Mouse (Mus musculus) spleen, postnatal 36 days (tissue): ENCODE measurements around the gene Rab40b.
"Not testable (repeated sequence)": the region's sequence is repeated elsewhere in the genome, so short reads cannot be mapped to it uniquely, and the experiment has no call there.

Experiments used
- DNase-seq, 2 experiments: peaks; one replicate each; pipeline ENCODE4 v3.0.0; 2022; ENCODE audit warnings: low spot score in 2 of 2, mixed read lengths in 1 of 2

Gene Rab40b

DNA sequence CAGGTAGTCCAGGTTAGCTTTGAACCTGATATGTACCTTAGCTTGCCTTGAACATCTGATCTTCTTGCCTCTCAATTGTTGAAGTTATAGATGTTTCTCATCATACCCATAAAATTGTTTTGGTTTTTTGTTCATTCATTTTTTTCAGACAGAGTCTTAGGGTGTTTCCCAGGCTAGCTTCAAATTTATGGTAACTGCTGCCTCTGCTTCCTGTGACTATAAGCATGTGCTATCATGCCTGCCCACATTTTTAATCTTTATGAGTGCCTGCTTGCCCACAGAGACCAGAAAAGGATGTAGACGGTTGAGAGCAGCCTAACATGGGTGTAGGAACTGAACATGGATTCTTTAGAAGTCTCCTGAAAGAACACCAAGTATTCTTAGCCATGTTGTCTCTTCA lies 19.3 kb downstream of the Rab40b start:
- no peak for DNase-seq

DNA sequence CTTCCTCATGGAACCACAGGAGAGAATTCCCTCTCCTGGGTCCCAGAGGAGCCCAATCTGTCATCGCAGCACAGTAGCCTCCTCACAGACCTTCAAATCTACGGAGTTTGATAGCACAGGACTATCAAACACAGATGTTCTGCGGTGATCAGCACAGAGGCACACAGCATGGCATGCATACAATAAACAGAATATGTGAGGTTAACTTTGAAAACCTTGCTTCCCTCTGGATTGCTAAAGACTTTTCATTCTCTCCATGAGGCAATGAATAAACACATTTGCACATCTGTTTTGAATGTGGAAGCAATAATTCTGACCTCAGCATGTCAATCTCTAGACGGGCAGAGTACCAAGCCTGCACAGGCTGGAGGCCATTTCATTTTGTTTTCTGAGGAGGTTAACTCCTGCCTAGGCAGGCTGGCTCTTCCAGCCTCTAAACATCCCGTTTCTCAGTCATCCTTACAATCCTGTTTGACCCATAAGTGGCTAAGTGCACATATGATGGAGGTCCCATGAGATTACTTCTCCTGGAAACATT lies 20.8 kb downstream of the Rab40b start:
- no peak for DNase-seq

DNA sequence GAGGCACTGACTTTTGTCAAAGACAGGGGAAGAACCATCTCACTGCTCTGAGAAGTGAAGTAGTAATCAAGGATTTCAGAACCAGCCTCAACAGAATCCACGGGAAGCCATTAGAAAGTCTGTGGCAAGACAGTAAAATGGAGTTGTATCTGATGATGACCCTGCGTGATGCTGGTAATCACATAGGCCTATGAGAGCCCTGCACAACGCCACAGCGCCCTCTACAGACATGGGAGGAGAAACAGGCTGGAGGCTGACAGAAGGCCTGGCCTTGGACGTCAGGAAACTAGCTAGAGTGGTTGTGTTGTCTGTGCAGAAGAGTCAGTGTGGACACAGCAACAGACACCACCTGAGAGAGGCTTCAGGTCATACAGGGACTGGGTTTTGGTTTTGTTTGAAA lies 25.8 kb downstream of the Rab40b start:
- peak; percentile 11 to 28 for DNase-seq

DNA sequence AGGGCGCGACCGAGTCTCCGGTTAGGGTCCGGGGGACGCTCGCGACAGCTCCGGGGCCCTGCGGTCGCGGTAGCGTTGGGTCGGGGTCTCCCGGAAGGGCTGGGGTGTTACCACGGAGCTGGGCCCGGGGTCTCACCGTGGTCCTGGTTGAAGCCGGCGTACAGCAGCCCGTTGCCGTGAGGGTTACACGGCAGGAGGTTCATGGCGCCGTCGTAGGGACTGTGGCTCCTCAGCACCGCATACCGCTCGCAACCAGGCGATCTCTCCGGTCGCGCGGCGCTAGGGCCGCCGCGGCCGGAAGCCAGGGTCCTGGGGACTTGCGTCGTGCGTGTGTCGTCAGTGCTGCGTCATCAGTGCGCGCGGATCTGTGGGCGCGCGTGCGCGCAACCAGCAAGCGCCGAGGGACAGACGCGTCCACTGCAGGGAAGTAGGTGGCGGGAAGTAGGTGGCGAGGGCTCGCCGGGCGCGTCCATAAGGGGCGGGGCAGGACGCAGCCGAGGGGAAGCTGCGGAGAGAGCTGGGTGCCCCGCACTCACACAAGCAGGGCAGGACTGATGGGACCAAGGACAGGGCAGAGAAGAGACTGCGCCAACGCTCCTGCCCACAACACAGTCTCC lies 33.9 kb downstream of the Rab40b start, which contains the start of gene Wdr45b:
Gene Wdr45b, minus strand, starts transcription at position 355 of the 617 bp plus-strand sequence.
- peak; percentile 97 to 98 for DNase-seq

DNA sequence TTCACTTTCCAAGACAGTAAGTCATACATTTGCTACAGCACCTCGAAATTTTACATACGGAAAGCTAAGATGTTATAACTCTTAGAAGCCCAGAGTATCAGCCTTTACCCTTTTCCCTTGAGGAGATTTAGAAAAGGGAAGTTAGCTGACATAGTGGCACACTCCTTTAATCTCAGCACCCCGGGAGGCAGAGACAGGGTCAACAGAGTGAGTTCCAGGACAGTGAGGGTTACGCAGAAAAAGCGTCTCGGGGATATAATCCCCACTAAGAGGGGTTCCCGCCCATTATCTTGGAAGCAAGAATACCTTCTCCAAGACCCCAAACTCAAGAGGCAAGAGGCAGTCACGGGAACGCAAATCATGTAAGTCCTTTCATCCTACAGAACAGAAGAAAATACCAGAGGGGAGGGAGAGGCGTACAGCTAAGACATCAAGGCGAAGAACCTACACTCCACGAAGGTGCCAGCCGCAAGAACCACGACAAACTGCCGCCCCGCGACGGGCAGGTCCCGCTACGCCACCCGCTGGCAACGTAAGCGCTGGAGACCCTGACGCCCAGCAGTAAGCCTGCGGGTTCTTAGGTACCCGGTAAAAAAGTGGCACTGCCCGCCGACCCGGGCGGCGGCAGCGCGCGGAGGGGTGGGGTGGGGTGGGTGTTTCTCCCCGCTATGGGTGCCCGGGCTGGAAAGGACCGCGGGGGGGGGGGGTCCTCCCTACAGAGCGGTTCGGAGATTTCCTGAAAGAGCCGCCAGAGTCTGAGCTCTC lies 34.5 kb downstream of the Rab40b start:
- DNase-seq: peak; percentile 23 to 29

DNA sequence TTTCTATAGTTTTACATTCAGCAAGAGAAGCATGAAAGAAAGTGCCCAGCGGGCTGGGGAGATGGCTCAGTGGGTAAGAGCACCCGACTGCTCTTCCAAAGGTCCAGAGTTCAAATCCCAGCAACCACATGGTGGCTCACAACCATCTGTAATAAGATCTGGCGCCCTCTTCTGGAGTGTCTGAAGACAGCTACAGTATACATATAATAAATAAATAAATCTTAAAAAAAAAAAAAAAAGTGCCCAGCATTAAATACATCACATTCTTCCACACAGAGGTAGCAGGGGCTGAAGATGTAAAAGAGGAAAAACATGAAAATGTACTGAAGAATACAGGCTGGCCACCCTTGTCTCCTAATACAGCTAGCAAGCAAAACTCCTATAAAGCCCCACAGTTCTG lies 39.3 kb downstream of the Rab40b start:
- DNase-seq: not testable (repeated sequence)

DNA sequence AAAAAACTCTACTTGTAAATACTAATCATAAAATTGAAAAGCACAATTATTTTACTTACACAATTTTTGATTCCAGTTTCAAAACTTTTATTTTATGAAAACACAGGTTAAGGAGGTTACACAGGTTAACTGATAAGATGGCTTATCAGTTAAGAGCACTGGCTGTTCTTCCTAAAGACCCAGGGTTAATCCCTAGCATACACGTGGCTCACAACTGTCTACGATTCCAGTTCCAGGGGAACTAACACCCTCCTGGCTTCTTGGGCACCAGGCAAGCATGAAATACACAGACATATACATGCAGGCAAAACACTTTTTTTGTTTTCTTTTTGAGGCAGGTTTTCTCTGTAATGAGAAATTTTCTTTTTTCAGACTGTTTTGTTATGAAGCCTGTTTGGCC lies 39.9 kb downstream of the Rab40b start:
- DNase-seq: no peak

DNA sequence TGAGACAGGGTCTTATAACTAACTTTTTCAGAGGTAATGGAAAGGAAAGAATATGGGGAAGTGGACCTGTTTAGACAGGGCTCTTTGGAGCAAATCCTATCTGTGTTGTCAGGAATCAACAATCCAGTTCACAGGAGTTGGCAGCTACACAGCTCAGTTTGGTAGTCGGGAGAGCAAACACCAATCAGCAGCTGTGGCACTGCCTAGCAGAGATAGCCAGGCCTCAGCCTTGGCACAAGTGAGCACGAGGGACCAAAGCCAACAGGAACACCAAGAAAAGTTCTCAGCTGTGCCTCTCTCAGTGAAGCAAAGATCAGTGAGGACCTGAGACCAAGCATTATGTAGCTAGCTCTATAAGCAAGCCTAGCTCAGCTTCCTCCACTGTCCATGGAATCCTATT lies 41.0 kb downstream of the Rab40b start:
- DNase-seq: no peak

DNA sequence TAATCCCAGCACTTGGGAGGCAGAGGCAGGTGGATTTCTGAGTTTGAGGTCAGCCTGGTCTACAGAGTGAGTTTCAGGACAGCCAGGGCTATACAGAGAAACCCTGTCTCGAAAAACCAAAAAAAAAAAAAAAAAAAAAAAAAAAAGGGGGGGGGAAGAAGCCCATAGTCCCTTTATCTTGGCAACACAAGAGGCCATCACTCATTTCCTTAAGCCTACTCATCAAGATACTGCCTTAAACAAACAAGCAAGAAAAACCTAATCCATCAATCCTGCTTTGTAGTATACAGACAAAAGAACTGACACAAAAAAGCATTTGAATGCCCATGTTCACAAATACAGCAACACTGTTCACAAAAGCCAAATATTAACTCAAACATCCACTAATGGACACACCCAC lies 45.6 kb downstream of the Rab40b start:
- not testable (repeated sequence) for DNase-seq

DNA sequence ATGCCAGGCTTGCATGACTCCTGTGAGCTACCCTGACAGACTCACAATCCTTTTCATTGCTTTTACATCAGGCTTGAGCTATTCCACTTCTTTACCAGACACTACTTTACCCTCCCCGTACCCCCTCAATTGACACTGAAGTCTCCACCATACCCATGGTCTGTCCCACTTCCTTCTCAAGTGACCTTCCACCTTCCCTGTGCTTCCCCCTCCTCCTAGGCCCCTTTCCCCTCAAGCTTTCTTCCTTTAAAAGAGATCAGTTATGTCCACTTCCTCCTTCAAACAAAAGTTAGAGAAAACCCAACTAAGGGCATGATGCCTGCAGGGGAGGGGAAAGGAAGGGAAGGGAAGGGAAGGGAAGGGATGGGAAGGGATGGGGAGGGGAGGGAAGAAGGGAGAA lies 47.8 kb downstream of the Rab40b start:
- no peak for DNase-seq

DNA sequence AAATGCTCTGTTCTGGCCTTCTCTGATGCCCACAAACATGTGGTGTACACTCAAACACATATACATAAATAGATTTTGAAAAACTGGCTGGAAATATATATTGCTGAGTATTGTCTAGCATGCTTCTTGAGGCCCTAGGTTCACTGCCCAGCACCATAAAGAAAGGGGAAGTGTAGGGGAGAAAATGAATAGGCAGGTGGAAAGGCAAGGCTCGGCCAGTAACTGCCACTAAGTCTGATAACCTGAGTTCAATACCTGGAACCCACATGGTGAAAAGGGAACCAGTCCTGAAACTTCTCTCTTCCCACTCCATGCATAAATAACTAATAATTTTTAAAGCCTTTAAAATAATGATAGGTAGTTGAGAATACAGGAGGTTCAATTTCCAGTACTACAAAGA lies 48.4 kb downstream of the Rab40b start:
- DNase-seq: no peak

DNA sequence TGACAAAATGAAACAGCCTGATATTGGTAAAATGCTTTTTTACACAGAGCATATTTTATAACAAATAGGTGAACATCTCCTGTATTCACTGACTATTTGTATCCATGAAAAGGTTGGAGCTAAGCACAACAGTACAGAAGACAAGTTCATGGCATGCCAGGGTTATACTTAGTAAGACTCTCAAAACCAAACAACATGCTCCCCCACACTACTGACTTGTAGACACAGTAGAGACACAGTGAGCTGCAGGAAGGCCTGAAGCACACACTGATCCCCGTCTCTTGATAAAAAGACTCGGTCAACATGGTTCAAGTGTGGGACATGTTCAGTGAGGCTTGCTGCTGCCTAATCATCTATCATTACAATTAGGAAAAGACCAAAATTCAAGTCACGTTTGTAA lies 56.4 kb downstream of the Rab40b start:
- DNase-seq: no peak

DNA sequence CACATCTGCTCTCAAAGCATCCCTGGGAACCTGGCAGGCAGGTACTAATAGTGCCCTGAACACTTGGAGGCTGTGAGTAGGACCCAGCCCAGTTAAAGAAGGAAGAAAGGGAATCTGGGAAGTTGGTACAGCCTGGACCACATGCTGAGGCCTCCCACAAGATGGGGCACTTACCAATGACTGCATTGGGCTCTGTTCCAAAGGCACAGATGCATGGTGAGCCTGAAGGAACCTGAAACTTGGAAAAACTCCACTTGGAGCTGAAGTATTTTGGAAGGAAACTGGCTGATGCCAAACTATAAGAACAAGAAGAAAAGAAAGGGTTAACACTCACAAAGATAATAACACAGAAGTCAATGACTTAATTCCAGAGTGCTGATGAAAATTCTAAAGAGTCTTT lies 59.4 kb downstream of the Rab40b start:
- DNase-seq: no peak

DNA sequence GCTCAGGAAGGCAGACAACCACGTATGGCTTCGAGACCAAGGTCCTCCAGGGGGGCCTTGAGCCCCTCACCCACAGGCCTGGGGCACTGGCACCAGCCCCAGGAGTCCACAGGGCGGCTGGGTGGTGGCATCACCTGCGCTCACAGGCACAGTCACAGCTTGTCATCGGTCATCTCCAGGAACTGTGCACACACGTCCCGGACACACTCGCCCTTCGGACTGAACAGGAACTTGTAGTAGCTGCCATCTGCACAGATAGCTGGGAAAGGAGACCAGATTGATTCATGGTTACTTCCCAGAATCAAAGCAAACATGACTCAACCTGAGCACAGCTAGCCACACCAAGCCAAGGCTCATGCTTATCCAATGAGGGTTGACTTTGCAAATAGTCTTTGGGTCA lies 59.8 kb downstream of the Rab40b start:
- no peak for DNase-seq

DNA sequence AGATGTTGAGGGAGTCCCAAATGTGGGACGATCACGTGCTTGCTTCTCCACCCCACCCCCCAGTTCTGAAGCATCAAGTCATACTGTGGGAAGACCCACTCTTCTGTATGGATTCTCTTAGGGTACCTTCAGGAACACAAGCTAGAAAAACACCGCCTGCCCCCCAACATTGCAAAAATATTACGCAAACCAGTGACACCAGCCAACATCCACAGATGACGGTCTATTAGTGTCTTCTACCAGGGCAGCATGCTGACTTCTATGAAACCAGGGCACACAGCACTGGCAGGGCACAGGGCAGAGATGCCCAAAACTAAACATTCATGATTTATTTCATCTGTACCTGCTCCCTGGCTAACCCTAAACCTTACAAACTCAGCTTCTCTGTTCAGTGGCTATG lies 61.4 kb downstream of the Rab40b start:
- no peak for DNase-seq

DNA sequence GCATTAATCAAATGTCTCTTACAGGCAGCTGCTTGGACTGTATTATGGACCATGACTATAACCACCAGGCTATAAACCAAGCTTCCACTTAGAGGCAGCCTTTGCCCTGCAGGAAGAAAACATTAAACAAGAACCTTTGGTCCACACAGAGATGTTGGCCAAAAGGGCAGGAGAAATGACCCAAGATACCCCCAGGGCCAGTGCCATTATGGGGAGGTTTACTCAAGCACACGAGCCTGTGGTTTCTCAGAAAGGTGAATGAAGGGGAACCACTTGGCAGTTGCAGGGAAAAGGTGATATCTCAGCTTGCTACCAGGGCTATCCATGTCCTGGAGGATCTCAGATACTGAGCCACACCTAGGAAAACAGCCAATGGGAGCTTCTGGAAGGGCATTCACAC lies 62.0 kb downstream of the Rab40b start:
- DNase-seq: no peak

DNA sequence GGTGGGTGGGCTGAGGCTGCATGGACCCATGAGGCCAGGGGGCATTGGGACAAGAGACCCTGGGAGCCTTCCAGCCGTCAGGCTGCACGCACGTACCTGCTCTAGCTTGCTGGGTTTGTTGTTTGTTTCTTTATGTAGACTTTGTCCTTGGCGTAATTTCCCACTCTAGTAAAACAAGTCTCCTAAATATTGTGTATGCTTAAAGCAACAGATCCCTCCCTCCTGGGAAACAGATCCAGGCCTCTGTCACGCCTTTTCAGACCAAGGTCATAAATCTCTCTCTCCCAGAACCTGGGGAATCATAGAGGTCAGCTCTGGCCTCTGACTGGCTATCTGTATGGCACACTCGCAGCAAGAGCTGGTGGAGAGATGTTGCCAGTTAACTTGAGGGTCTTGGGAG lies 80.3 kb downstream of the Rab40b start:
- not testable (repeated sequence) for DNase-seq

DNA sequence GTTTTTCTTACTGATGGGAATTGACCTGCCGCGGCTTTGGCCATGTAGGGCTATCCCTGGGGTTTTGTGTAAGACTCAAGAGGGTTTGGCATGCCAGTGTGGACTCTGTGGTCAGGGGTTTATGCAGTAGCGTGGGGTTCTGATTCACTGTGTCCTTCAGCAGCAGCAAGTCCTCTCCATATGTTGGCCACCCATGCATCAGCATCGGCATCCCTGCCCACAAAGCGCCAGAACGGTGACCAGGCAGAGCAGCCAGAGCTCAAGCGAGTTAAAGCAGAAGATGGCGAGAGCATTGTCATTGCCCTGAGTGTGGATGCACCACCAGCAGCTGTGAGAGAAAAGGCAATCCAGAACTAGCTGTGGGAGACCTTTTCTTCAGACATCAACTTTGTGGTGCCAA lies 81.4 kb downstream of the Rab40b start:
- DNase-seq: no peak
